Mouse (Mus musculus): ENCODE measurements at regions not wholly inside any gene's neighbourhood (a gene's known extent, or its start where the extent isn't known, plus 50 kb on each side); places are given as distances from the start of the nearest gene placed in this dataset.

DNA sequence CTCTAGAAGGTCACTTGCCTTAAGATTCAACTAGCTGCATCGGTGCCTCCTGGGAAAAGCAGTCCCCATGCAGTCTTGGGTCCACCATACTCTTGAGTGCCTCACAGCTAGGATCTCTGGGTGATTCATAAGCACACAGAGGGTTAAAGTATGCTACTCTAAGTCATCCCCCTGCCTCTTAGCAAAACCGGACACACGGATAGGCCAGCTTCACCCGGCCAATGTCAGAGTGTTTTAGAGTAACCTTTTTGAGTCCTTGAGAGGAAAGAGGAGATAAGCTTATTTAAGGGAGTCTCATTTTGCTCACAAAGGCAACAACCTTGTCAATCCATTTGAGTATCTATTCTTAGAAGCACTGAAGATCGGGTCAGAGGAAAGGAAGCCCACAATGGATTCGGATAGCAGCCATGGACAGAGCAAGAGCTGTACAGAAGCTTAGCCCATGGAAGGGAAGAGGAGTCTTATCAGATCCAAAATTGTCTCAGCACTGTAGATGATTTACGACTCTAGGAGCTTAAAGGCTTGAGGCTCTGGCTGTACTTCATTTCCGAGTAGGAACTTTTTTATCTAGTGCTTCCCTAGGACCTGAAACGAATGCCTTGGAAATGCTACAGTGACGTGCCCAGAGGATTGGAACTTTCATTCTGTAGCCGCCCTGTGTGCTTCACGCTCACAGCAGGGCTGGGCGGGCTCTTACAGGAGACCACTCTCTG, 55.0 kb upstream of the Eml4 start:
- 20% methylated on average over 13 of the region's 13 CpGs for WGBS

DNA sequence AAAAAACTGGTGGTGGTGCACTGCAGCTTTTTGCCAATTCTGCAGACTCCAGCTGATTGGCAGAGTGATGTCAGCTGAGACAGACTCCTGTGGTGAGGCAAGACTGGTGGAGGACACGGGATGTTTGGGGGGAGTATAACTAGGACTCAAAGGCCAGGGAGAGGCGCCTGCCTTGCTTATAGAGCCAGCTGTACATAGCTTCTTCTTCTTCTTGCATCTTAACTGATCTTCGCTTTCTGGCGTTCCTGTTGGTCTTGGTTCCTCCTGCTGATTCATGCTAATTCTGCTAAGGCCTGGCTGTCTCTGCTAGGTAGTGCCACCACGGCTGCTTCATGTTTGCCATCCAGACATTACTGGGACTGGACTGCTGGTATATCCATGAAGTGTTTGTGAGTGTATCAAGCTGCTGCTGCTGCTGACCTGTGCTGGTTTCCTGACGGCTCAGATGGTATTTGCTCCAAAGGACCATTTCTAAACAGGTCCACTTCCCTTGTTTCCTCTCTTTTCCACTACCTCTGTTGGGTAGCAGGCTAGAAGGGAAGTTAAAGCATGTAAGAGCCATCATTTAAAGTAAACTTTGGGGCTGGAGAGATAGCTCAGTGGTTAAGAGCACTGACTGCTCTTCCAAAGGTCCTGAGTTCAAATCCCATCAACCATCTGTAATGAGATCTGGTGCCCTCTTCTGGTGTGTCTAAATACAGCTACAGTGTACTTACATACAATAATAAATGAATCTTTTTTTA, 53.2 kb upstream of the Eml4 start:
- H3K9me3 ChIP-seq (ENCODE audit: control insufficient read depth, low read length) = no peaks in the 10 kb centered on the region

More for the DNA sequence above, 55.0 kb upstream of the Eml4 start:
- Histone ChIP-seq H3K4me1 (ENCODE audit: control insufficient read depth in 2 of 2, insufficient read depth in 2 of 2, low read length in 2 of 2) (peaks cover 8 to 10% of the 10 kb centered on the region in 2 experiments), H3K27ac (replicated peaks in 1 of 2; ENCODE audit: control insufficient read depth in 1 of 2, insufficient read depth in 1 of 2, low read depth in 2 of 2, low read length in 2 of 2) (peak overlapping the region; percentile 35 to 49; a peak in 2 of 4 replicates), H3K9me3 (ENCODE audit: control insufficient read depth, low read length) (no peaks in the 10 kb centered on the region), H3K36me3 (ENCODE audit: control insufficient read depth, insufficient read depth, low read length) (no peaks in the 10 kb centered on the region), H3K9ac (ENCODE audit: low read length) (peak overlapping the region; percentile 39; the same call in 1 of the 2 replicates), H3K4me2 (ENCODE audit: low read length) (peak overlapping the region; percentile 55), H3K27me3 (ENCODE audit: control insufficient read depth, insufficient read depth, low read length) (no peaks in the 10 kb centered on the region), H3K4me3 (ENCODE audit: control insufficient read depth in 1 of 2, insufficient read depth in 1 of 2, low read depth in 1 of 2, low read length in 2 of 2) (peak overlapping the region in 1 of 2 experiments; percentile 7; a peak in 2 of 4 replicates)
- no peak for ATAC-seq (ENCODE audit: insufficient number of reproducible peaks, insufficient read depth, low FRiP score, low read depth)

More for the DNA sequence above, 53.2 kb upstream of the Eml4 start:
- Histone ChIP-seq H3K27me3 (ENCODE audit: control insufficient read depth, insufficient read depth, low read length) (no peaks in the 10 kb centered on the region), H3K9ac (ENCODE audit: low read length) (no peak overlapping the region), H3K4me1 (ENCODE audit: control insufficient read depth in 2 of 2, insufficient read depth in 2 of 2, low read length in 2 of 2) (peaks cover 8 to 10% of the 10 kb centered on the region in 2 experiments), H3K27ac (replicated peaks in 1 of 2; ENCODE audit: control insufficient read depth in 1 of 2, insufficient read depth in 1 of 2, low read depth in 2 of 2, low read length in 2 of 2) (no peak overlapping the region), H3K4me3 (ENCODE audit: control insufficient read depth in 1 of 2, insufficient read depth in 1 of 2, low read depth in 1 of 2, low read length in 2 of 2) (no peak overlapping the region), H3K4me2 (ENCODE audit: low read length) (no peak overlapping the region), H3K36me3 (ENCODE audit: control insufficient read depth, insufficient read depth, low read length) (no peaks in the 10 kb centered on the region)
- 76% methylated on average over 6 of the region's 6 CpGs for WGBS
- no peak for ATAC-seq (ENCODE audit: insufficient number of reproducible peaks, insufficient read depth, low FRiP score, low read depth)

All from heart, embryonic 14.5 days (tissue).